Mouse (Mus musculus): ENCODE data around the gene Adk. TPM values are rescaled to one million over a fixed set of nuclear protein-coding genes. Genes with fewer than 3 reads are reported as not detected.

Gene Adk
- polyA plus RNA-seq, 1 experiment from 2014 or later = 197 TPM

DNA sequence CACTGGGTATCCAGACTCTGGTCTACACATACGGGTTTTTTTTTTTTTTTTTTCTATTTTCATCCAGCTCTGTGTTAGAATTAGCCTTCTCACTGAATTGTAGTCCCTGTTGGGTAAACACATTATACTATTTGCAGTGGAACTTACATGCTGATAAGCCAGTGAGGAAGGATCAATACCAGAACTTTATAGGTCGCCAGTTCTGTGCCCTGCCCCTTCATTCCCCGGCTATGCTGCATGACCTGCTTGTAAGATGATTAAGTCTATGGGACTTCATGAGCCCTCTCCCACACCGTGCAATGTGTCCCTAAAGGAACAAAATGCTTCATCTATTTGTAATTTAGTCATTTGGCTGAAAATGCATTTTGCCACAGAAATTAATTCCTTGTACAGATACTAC is 219.1 kb downstream of the Adk start:
- Histone ChIP-seq H3K27ac (replicated peaks) (no peak overlapping the region), H3K4me3 (replicated peaks) (no peak overlapping the region), H3K9me3 (replicated peaks) (no peaks in the 10 kb centered on the region), H3K4me1 (replicated peaks) (no peaks in the 10 kb centered on the region), H3K27me3 (no peaks in the 10 kb centered on the region), H3K9ac (no peak overlapping the region), H3K36me3 (replicated peaks) (no peaks in the 10 kb centered on the region), H3K4me2 (no peak overlapping the region)
- 58% methylated on average over 4 of the region's 4 CpGs for WGBS (ENCODE audit: insufficient replicate concordance)
- no peak for ATAC-seq (ENCODE audit: insufficient read depth)

DNA sequence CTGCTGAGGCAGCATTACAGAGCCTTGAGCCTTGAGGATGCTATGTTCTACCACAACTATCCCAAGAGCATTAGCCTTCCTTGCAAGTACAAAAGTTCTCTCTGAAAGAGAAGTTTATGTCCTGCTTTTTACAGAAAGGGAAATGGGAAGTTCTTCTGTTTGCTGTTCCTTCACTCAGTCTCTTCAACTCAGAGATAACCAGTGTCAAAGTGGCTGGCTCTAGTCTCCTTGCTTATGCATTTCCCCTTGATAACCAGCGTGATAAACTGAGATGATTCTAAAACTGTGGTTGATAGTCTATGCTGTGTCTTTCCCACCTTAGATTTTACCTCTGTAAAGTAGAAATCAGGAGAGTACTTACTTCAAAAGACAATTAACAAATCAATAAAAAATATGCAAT is 223.4 kb downstream of the Adk start:
- no peak for ATAC-seq (ENCODE audit: insufficient read depth)
- no peaks in the 10 kb centered on the region; the same call in 1 of the 2 replicates for H3K4me1 ChIP-seq (replicated peaks)
- no peaks in the 10 kb centered on the region for H3K36me3 ChIP-seq (replicated peaks)
- 22% methylated on average over 1 of the region's 1 CpGs for WGBS (ENCODE audit: insufficient replicate concordance)
- no peak overlapping the region for H3K27ac ChIP-seq (replicated peaks)
- H3K9me3 ChIP-seq (replicated peaks) = no peaks in the 10 kb centered on the region
- H3K4me2 ChIP-seq = no peak overlapping the region
- H3K9ac ChIP-seq = no peak overlapping the region
- no peak overlapping the region for H3K4me3 ChIP-seq (replicated peaks)
- H3K27me3 ChIP-seq = no peaks in the 10 kb centered on the region

DNA sequence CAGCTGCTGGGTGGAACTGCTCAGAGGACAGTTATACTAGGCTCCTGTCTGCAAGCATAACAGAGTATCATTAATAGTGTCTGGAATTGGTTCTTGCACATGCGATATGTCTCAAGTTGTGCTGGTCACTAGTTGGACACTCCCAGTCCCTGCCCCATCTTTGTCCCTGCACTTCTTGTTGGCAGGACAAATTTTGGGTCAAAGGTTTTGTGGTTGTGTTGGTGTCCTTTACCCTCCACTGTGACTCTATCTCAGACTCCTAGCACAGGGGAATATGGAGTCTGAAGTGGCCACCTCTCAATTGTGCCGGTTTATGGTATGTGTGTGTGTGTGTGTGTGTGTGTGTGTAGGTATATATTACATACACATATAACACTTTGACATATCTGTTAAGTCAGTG is 225.9 kb downstream of the Adk start:
- no peak overlapping the region for H3K4me2 ChIP-seq
- H3K4me1 ChIP-seq (replicated peaks) = no peaks in the 10 kb centered on the region; the same call in 1 of the 2 replicates
- no peak for ATAC-seq (ENCODE audit: insufficient read depth)
- no peak overlapping the region for H3K4me3 ChIP-seq (replicated peaks)
- no peaks in the 10 kb centered on the region for H3K36me3 ChIP-seq (replicated peaks)
- no peak overlapping the region for H3K9ac ChIP-seq
- H3K27ac ChIP-seq (replicated peaks) = no peak overlapping the region
- no peaks in the 10 kb centered on the region for H3K9me3 ChIP-seq (replicated peaks)
- H3K27me3 ChIP-seq = no peaks in the 10 kb centered on the region
- 75% methylated on average over 2 of the region's 2 CpGs for WGBS (ENCODE audit: insufficient replicate concordance)

DNA sequence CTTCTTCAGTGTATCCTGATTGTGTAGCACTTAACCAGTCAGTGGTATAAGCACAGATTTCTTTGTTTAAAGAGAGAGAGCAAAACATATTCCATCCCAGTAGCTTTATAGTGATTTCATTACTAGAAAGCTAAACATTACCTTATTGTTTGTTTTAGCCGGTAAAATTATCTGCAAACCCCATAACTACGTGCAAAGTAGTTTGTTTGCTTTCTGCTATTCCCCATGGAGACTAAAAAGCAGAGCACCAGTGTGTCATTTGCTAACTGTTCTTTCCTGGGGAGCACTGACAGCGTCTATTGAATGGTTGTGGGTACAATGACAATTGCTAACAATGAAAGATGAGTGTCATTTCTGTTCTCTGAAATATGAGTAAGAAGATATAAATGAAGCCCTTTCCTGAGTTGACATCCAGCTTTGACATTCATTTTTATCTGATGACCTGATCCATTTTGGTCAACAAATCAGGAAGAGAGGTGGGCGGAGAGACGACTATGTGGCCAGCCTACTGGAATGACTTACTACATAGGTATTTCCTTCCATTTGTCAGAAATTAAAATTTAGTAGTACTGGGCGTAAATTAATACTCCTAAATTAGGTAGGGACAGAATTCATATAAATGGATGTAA is 226.6 kb downstream of the Adk start:
- H3K27me3 ChIP-seq = no peaks in the 10 kb centered on the region
- H3K36me3 ChIP-seq (replicated peaks) = no peaks in the 10 kb centered on the region
- H3K27ac ChIP-seq (replicated peaks) = no peak overlapping the region
- no peak for ATAC-seq (ENCODE audit: insufficient read depth)
- no peak overlapping the region for H3K9ac ChIP-seq
- 59% methylated on average over 6 of the region's 6 CpGs for WGBS (ENCODE audit: insufficient replicate concordance)
- H3K4me1 ChIP-seq (replicated peaks) = no peaks in the 10 kb centered on the region; the same call in 1 of the 2 replicates
- no peaks in the 10 kb centered on the region for H3K9me3 ChIP-seq (replicated peaks)
- H3K4me2 ChIP-seq = no peak overlapping the region
- H3K4me3 ChIP-seq (replicated peaks) = no peak overlapping the region

DNA sequence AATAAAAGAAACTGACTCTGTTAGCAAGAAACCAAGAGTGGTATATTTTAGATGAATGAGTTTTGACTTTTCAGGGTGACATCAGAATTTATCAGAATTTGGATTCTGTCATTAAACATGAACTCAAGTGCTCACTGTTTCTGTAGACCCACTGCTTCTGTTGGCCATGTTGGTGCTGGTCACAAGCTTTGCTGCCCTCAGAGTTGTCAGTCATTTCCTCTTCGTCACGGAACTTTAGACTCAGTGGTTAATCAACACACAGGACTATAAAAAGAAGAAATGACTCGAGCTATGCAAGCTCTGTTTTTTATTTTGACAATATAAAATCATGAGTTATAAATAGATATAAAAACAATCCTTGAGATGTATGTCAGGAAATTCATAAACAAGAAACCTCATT is 228.1 kb downstream of the Adk start:
- WGBS (ENCODE audit: insufficient replicate concordance) = 43% methylated on average over 3 of the region's 3 CpGs
- no peaks in the 10 kb centered on the region for H3K9me3 ChIP-seq (replicated peaks)

DNA sequence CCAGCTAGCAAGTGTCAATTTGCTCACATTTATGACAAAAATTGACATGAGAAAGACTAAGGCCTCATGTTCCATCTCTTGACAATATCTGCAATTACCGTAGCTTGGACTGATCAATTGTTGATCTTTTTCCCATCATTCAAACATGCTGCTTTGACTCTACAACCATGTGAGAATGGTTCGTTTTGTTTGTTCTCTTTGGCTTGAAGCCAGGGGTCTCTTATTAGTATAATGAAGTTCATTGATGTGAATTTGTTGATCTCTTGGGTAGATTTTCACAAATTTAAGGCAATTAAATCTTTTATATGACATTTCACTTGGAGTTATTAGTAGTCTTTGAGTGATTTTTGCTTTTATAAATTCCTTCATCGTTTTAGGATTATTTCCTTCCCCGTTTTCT is 229.1 kb downstream of the Adk start:
- Histone ChIP-seq H3K4me1 (replicated peaks) (no peaks in the 10 kb centered on the region; the same call in 1 of the 2 replicates), H3K4me3 (replicated peaks) (no peak overlapping the region), H3K27ac (replicated peaks) (no peak overlapping the region), H3K4me2 (no peak overlapping the region), H3K36me3 (replicated peaks) (no peaks in the 10 kb centered on the region), H3K9me3 (replicated peaks) (no peaks in the 10 kb centered on the region), H3K9ac (no peak overlapping the region), H3K27me3 (no peaks in the 10 kb centered on the region)
- no peak for ATAC-seq (ENCODE audit: insufficient read depth)
- WGBS (ENCODE audit: insufficient replicate concordance) = 75% methylated on average over 4 of the region's 4 CpGs

More for the DNA sequence above, 228.1 kb downstream of the Adk start:
- H3K9ac ChIP-seq = no peak overlapping the region
- no peaks in the 10 kb centered on the region for H3K27me3 ChIP-seq
- ATAC-seq (ENCODE audit: insufficient read depth) = no peak
- H3K4me2 ChIP-seq = no peak overlapping the region
- no peaks in the 10 kb centered on the region for H3K36me3 ChIP-seq (replicated peaks)
- H3K4me1 ChIP-seq (replicated peaks) = no peaks in the 10 kb centered on the region; the same call in 1 of the 2 replicates
- H3K27ac ChIP-seq (replicated peaks) = no peak overlapping the region
- no peak overlapping the region for H3K4me3 ChIP-seq (replicated peaks)

DNA sequence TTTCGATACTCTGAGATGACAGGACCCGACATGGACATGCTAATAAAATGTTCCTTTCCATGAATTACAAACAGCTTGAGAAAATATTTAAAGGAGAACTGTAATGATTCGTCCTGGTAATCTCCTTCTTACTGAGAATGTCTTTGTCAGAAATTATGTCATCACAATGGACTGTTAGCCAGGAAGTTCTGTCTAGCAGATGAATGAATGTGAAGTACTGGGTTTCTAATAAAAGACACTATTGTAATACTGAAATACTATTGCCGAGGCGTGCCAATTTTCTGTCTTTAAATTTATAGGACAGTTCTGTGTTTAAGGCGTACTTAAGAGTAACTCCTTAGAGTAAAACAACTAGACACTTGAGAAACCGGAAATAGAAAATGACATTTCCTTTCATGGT is 231.7 kb downstream of the Adk start:
- no peak for ATAC-seq (ENCODE audit: insufficient read depth)
- H3K4me3 ChIP-seq (replicated peaks) = no peak overlapping the region
- no peaks in the 10 kb centered on the region for H3K4me1 ChIP-seq (replicated peaks)
- no peaks in the 10 kb centered on the region for H3K27me3 ChIP-seq
- H3K9ac ChIP-seq = no peak overlapping the region
- H3K36me3 ChIP-seq (replicated peaks) = no peaks in the 10 kb centered on the region
- H3K4me2 ChIP-seq = no peak overlapping the region
- no peak overlapping the region for H3K27ac ChIP-seq (replicated peaks)
- 69% methylated on average over 7 of the region's 7 CpGs for WGBS (ENCODE audit: insufficient replicate concordance)
- H3K9me3 ChIP-seq (replicated peaks) = no peaks in the 10 kb centered on the region

DNA sequence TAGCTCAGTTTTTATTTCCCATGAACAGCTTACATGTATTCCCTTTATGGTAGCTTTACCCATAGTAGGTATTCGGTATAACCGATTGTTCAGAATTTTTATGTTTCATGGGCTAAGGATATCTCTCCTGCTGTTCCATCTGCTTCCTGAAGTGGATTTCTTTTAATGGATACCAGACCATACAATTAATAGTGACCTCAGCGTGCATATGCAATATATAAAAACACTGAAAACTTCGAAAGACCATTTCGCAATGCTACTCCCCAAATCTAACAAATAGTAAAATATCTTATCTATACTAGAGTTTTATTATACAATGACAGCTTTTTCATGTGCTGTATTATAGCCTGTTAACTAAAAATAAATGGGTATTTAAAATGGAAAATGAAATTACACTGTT is 232.5 kb downstream of the Adk start:
- no peak overlapping the region for H3K27ac ChIP-seq (replicated peaks)
- no peak overlapping the region for H3K9ac ChIP-seq
- no peak for ATAC-seq (ENCODE audit: insufficient read depth)
- H3K27me3 ChIP-seq = no peaks in the 10 kb centered on the region
- no peaks in the 10 kb centered on the region for H3K4me1 ChIP-seq (replicated peaks)
- no peak overlapping the region for H3K4me3 ChIP-seq (replicated peaks)
- no peaks in the 10 kb centered on the region for H3K9me3 ChIP-seq (replicated peaks)
- 89% methylated on average over 5 of the region's 5 CpGs for WGBS (ENCODE audit: insufficient replicate concordance)
- H3K4me2 ChIP-seq = no peak overlapping the region
- H3K36me3 ChIP-seq (replicated peaks) = no peaks in the 10 kb centered on the region

DNA sequence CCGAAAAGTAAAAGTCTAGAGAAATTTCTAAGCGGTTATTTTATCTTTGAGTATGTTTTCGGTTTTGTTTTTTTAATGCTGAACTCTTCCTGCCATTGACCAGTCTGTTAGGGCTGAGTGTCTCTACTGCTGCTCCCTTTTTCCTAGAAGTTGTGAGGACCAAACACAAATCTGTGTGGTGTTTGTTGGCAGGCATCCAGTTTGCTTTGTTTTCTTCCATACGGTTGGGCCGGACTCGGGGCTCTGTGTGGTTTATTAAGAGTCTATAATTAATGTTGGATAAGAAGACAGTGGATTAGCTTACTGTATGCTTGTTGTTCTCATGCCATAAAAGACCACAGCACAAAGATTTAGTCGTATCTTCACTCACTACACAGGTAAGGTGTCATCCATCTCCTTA is 233.9 kb downstream of the Adk start:
- Histone ChIP-seq H3K4me2 (no peak overlapping the region), H3K9me3 (replicated peaks) (no peaks in the 10 kb centered on the region), H3K9ac (no peak overlapping the region), H3K27ac (replicated peaks) (no peak overlapping the region), H3K4me1 (replicated peaks) (no peaks in the 10 kb centered on the region), H3K4me3 (replicated peaks) (no peak overlapping the region), H3K27me3 (no peaks in the 10 kb centered on the region), H3K36me3 (replicated peaks) (no peaks in the 10 kb centered on the region)
- ATAC-seq (ENCODE audit: insufficient read depth) = no peak
- 75% methylated on average over 7 of the region's 7 CpGs for WGBS (ENCODE audit: insufficient replicate concordance)

DNA sequence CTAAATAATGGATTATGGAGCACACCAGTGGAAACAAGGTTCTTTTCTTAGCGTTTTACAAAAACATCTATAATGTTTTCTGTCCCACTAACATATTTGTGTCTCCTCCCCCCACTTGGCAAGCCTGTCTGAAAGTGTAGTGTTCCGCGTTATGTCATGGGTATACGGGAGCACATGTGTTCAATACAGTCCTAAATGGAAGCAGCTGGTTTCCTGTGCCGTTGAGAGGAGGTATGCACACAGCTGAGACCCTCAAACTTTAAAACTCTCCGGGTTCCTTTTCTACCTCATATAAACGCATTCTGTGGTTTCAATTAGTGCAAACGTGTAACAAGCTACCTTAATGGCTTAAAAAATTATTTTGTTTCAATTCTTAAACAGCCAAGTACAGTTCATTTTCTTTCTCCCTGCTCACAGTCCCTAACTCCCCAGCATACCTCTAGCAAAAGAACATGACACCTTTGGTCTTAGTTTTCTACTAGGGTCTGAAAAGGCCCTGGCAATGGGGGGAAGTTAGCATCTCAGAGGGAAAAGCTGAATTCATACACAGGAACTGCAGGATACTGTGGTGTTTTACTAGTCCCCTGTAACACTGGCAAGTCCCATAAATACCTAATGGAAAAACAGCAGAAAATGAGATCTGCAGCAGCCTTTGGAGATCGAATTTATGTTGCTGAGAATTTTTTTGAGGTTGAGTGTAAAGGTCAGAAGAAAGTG is 235.5 kb downstream of the Adk start:
- 54% methylated on average over 9 of the region's 9 CpGs for WGBS (ENCODE audit: insufficient replicate concordance)
- H3K36me3 ChIP-seq (replicated peaks) = no peaks in the 10 kb centered on the region
- ATAC-seq (ENCODE audit: insufficient read depth) = no peak
- no peak overlapping the region for H3K4me3 ChIP-seq (replicated peaks)
- H3K27ac ChIP-seq (replicated peaks) = no peak overlapping the region
- H3K27me3 ChIP-seq = no peaks in the 10 kb centered on the region
- H3K4me2 ChIP-seq = no peak overlapping the region
- H3K9ac ChIP-seq = no peak overlapping the region
- H3K9me3 ChIP-seq (replicated peaks) = no peaks in the 10 kb centered on the region
- no peaks in the 10 kb centered on the region for H3K4me1 ChIP-seq (replicated peaks)

DNA sequence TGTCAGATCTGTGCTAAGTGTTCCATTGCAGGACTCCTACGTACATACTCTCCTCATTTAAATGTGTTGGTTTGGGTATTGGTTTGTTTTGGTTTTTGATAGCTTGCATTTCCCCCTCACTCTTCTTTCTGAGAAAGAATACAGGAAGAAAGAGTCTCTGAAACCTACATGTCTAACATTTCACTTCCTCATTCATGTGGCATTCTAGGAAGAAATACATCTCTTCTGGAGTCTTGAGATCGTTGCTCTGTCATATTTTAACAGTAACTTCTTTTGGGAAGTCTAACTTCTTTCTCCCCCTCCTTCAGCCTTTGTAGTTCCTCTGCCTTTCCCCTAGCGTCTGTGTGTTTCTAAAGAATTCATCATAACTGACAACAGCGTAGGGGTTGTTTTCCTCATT is 247.4 kb downstream of the Adk start:
- Histone ChIP-seq H3K4me1 (replicated peaks) (no peaks in the 10 kb centered on the region), H3K27me3 (no peaks in the 10 kb centered on the region), H3K9me3 (replicated peaks) (no peaks in the 10 kb centered on the region), H3K27ac (replicated peaks) (no peak overlapping the region), H3K9ac (no peak overlapping the region), H3K4me3 (replicated peaks) (no peak overlapping the region), H3K36me3 (replicated peaks) (no peaks in the 10 kb centered on the region), H3K4me2 (no peak overlapping the region)
- ATAC-seq (ENCODE audit: insufficient read depth) = no peak
- 33% methylated on average over 4 of the region's 4 CpGs for WGBS (ENCODE audit: insufficient replicate concordance)

DNA sequence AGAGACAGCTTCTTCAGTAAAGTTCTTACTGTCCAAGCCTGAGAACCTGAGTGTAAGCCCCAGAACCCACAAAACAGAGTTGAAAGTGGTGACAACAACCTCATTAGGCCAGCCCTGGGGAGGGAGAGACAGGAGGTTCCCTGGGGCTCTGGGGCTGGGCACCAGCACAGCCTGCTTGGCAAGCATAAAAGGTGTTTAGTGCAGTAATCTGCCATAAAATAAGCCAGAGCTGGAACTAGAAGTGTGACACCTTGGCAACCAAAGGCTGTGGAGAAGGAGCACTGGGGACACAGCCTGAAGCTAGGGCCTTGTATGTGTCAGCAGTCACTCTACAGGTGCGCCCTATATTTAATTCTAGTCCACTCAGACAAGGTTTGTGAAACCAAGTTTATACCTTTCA is 252.4 kb downstream of the Adk start:
- Histone ChIP-seq H3K9ac (no peak overlapping the region), H3K4me3 (replicated peaks) (no peak overlapping the region), H3K36me3 (replicated peaks) (no peaks in the 10 kb centered on the region), H3K4me2 (no peak overlapping the region), H3K4me1 (replicated peaks) (no peaks in the 10 kb centered on the region), H3K27me3 (no peaks in the 10 kb centered on the region), H3K27ac (replicated peaks) (no peak overlapping the region), H3K9me3 (replicated peaks) (no peaks in the 10 kb centered on the region)
- WGBS (ENCODE audit: insufficient replicate concordance) = 97% methylated on average over 1 of the region's 1 CpGs
- ATAC-seq (ENCODE audit: insufficient read depth) = no peak
